Mouse (Mus musculus) spleen, adult 2 months (tissue): ENCODE data around the gene Tef.

Experiments used
- CTCF ChIP-seq: fragments of 200-500 bp; IDR thresholded peaks from 2 replicates; pipeline ENCODE4 v1.5.1; 2011; ENCODE audit warnings: mild to moderate bottlenecking, inconsistent platforms; ENCODE audit not compliant: insufficient read depth, insufficient read length, insufficient replicate concordance; ENCODE audit errors: extremely low read depth
- POLR2A ChIP-seq: fragments of 200-500 bp; IDR thresholded peaks from 2 replicates; pipeline ENCODE4 v1.6.1; 2011; ENCODE audit warnings: low read depth, low read length, inconsistent platforms

DNA sequence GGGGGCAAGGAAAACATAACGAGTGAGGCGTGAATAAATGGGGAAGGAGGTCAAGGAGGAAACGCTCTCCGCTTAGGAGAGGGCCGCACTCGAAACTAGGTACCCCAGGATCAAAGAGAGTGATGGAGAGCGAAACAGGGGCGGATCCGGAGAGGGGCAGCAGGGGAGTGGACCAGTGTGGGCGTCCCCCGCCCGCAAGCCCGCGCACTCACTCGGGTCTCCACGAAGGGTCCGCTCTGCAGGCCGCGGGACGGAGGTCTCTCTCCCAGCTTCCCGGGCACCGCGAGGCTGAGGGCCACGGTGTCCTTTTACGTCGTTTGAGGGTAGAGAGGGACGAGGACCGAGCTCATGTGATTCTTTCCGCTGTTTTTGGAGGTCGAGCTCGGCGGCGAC lies 55.5 kb downstream of the Tef start:
- TF ChIP-seq CTCF (no peak), POLR2A (no peak)
